Mouse (Mus musculus) small intestine, adult 2 months (tissue): ENCODE data around the gene Pygm.

Source experiments
- CTCF ChIP-seq: fragments of 200-500 bp; IDR thresholded peaks from 2 replicates; pipeline ENCODE4 v1.5.1; 2012; ENCODE audit warnings: low read depth, mild to moderate bottlenecking, control low read depth, inconsistent platforms, low read length, moderate library complexity, mixed read lengths; ENCODE audit not compliant: insufficient replicate concordance, insufficient read length; ENCODE audit errors: extremely low read depth
- POLR2A ChIP-seq: fragments of 200-500 bp; IDR thresholded peaks from 2 replicates; pipeline ENCODE4 v1.6.1; 2012; ENCODE audit warnings: low read depth, mild to moderate bottlenecking, control low read depth, inconsistent platforms, low read length, moderate library complexity

- TF ChIP-seq CTCF (no peak), POLR2A (no peak)
Observed at GRCm38 (mm10) chr19:6338171-6338570, 46.0 kb upstream of the Pygm start.
